Mouse (Mus musculus): ENCODE measurements around the gene Bend3. TPM values are rescaled to one million over a fixed set of nuclear protein-coding genes. Genes with fewer than 3 reads are reported as not detected.

Bend3 gene
- polyA plus RNA-seq, 1 experiment = 1.8 TPM

DNA sequence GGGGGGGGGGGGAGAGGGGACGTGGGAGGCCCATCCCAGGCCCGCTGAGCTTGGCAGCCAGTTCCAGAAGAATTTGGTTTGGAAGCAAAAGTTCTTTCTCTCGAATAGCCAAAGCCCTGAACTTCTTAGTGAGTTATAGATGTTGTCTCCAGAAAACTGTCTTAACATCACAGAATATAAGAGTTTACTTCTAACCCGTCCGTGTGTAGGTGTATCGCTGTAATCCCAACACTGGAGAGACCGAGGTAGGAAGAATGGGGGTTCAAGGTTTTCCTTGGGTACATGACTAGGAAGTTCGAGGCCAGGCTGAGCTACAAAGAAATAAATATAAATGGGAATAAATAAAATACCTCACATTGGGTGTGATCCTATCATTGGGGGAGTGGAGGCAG, 62.5 kb downstream of the Bend3 start:
- no peak for TF ChIP-seq CTCF (IDR thresholded peaks at IDR 0.05; ENCODE audit: extremely low read depth, insufficient read length, insufficient replicate concordance, low read depth, low read length)
- no peak for TF ChIP-seq POLR2A (IDR thresholded peaks at IDR 0.05; ENCODE audit: low read depth, low read length)
- no peaks in the 10 kb centered on the region for H3K27me3 ChIP-seq (ENCODE audit: control insufficient read depth, insufficient read depth, low read length)
- WGBS = 22% methylated on average over 8 of the region's 8 CpGs
- H3K36me3 ChIP-seq (ENCODE audit: control insufficient read depth, insufficient read depth, low read length) = no peaks in the 10 kb centered on the region
- no peaks in the 10 kb centered on the region; the same call in 1 of the 2 replicates for H3K4me1 ChIP-seq (ENCODE audit: control insufficient read depth, insufficient read depth, insufficient read length, low read length)
- H3K27ac ChIP-seq (ENCODE audit: insufficient read depth, low read depth, low read length) = no peak overlapping the region
- H3K4me3 ChIP-seq (ENCODE audit: low read depth, low read length) = no peak overlapping the region

DNA sequence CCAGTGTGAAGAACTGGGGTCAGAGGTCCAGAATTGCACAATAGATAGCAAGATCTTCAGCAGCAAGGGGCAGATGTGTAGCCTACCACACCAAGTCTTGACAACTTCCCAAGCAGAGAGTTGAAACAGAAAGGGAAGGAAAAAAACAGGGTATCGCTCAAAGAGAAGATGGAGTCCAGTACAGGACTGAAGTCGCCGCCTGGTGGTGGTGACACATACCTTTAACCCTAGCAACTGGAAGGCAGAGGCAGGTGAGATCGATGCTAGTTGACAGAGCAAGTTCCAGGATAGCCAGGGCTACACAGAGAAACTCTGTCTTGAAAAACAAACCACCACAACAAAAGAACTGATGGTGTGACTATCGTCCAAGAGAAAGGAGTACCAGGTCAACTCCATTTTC, 70.8 kb downstream of the Bend3 start:
- Histone ChIP-seq H3K4me3 (ENCODE audit: low read depth, low read length) (no peak overlapping the region), H3K36me3 (ENCODE audit: control insufficient read depth, insufficient read depth, low read length) (no peaks in the 10 kb centered on the region), H3K27ac (ENCODE audit: insufficient read depth, low read depth, low read length) (no peak overlapping the region), H3K4me1 (ENCODE audit: control insufficient read depth, insufficient read depth, insufficient read length, low read length) (no peaks in the 10 kb centered on the region), H3K27me3 (ENCODE audit: control insufficient read depth, insufficient read depth, low read length) (no peaks in the 10 kb centered on the region)
- 31% methylated on average over 5 of the region's 5 CpGs for WGBS
- peak; percentile 47; the same call in 1 of the 2 replicates for TF ChIP-seq CTCF (IDR thresholded peaks at IDR 0.05; ENCODE audit: extremely low read depth, insufficient read length, insufficient replicate concordance, low read depth, low read length)
- TF ChIP-seq POLR2A (IDR thresholded peaks at IDR 0.05; ENCODE audit: low read depth, low read length) = no peak

DNA sequence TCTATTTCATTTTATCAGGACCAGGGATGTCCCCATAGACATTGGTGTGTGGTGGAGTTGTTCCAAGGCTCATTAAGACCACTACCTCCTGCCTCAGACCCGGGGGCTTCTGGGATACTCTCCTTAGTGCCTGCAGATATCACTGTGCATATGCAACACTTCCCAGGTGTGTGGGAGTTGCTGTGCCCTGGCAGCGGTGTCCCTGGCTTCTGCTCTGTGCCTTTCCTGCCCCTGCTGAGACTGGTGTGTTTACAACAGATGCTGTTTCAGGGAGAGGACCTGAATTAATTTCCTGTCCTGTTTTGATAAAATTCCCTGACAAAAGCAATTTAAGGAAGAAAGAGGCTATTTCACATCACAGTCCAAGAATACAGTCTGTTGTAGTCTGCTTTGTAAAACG, 72.3 kb downstream of the Bend3 start:
- 55% methylated on average over 3 of the region's 3 CpGs for WGBS
- Histone ChIP-seq H3K4me3 (ENCODE audit: low read depth, low read length) (no peak overlapping the region), H3K27ac (ENCODE audit: insufficient read depth, low read depth, low read length) (no peak overlapping the region), H3K27me3 (ENCODE audit: control insufficient read depth, insufficient read depth, low read length) (no peaks in the 10 kb centered on the region), H3K36me3 (ENCODE audit: control insufficient read depth, insufficient read depth, low read length) (no peaks in the 10 kb centered on the region), H3K4me1 (ENCODE audit: control insufficient read depth, insufficient read depth, insufficient read length, low read length) (no peaks in the 10 kb centered on the region)
- no peak for TF ChIP-seq POLR2A (IDR thresholded peaks at IDR 0.05; ENCODE audit: low read depth, low read length)
- no peak for TF ChIP-seq CTCF (IDR thresholded peaks at IDR 0.05; ENCODE audit: extremely low read depth, insufficient read length, insufficient replicate concordance, low read depth, low read length)

DNA sequence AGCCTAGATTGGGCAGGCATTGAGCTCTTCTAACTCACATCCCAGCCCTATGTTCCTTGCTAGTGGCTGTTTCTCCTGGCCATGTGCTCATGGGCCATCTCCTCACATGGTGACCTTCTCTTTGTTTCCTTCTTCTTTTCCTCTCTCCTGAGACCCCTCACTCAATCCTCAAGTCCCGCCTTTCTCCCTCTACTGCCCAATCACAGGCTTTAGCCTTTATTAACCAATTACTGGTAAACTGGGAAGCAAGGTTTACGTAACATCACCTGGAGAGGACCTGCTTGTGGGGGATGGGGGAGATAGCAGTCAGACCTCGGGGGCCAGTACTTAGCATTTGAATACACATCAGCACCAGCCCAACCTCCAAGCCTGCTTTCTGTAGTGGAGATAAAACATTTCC, 72.8 kb downstream of the Bend3 start:
- Histone ChIP-seq H3K27me3 (ENCODE audit: control insufficient read depth, insufficient read depth, low read length) (no peaks in the 10 kb centered on the region), H3K36me3 (ENCODE audit: control insufficient read depth, insufficient read depth, low read length) (no peaks in the 10 kb centered on the region), H3K27ac (ENCODE audit: insufficient read depth, low read depth, low read length) (no peak overlapping the region), H3K4me1 (ENCODE audit: control insufficient read depth, insufficient read depth, insufficient read length, low read length) (no peaks in the 10 kb centered on the region), H3K4me3 (ENCODE audit: low read depth, low read length) (no peak overlapping the region)
- 65% methylated on average over 3 of the region's 3 CpGs for WGBS
- TF ChIP-seq CTCF (IDR thresholded peaks at IDR 0.05; ENCODE audit: extremely low read depth, insufficient read length, insufficient replicate concordance, low read depth, low read length) (no peak), POLR2A (IDR thresholded peaks at IDR 0.05; ENCODE audit: low read depth, low read length) (no peak)

DNA sequence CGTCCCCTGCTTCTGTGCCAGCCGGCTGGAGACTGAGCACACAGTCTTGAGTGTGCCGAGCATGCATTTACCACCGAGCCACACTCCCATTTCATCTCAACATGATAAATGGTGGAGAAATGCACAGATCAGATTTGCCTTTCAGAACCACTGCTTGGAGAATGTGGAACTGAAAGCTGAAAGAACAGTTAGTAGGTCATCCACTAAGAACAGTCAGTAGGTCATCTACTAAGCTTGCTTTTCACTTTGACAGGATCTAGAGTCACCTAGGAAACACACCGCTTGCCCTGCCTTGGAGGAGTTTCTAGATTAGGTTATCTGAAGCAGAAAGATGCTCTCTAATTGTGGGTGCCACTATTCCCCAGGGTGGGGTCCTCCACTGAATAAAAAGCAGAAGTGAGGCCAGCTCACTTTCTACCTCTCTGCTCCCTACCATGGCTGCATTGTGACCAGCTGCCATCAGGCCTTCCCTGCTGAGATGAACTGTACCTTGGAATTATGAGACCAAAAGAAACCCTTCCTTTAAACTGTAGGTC, 79.1 kb downstream of the Bend3 start:
- Histone ChIP-seq H3K4me1 (ENCODE audit: control insufficient read depth, insufficient read depth, insufficient read length, low read length) (no peaks in the 10 kb centered on the region), H3K27me3 (ENCODE audit: control insufficient read depth, insufficient read depth, low read length) (no peaks in the 10 kb centered on the region), H3K4me3 (ENCODE audit: low read depth, low read length) (no peak overlapping the region), H3K27ac (ENCODE audit: insufficient read depth, low read depth, low read length) (no peak overlapping the region), H3K36me3 (ENCODE audit: control insufficient read depth, insufficient read depth, low read length) (no peaks in the 10 kb centered on the region)
- no peak for TF ChIP-seq CTCF (IDR thresholded peaks at IDR 0.05; ENCODE audit: extremely low read depth, insufficient read length, insufficient replicate concordance, low read depth, low read length)
- WGBS = 70% methylated on average over 5 of the region's 5 CpGs

DNA sequence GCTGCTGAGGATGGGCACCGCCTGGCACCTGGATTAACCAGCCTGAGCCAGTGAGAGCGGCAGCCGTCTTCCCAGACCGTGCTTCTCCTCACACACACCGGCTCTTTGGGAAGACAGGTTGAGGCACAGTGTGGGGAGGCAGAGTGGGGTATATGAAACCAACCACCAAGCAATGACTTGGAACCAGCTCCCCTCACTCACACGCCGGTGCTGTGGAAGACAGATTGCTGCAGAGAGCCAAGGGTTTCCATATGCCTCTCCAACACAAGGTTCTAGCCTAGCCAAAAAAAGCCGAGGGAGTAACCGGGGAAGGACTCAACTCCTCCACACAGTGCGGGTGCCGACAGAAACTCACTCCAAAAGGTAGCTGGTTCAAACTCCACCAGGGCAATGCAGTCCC, 80.7 kb downstream of the Bend3 start:
- Histone ChIP-seq H3K4me1 (ENCODE audit: control insufficient read depth, insufficient read depth, insufficient read length, low read length) (no peaks in the 10 kb centered on the region), H3K36me3 (ENCODE audit: control insufficient read depth, insufficient read depth, low read length) (no peaks in the 10 kb centered on the region), H3K27ac (ENCODE audit: insufficient read depth, low read depth, low read length) (no peak overlapping the region), H3K27me3 (ENCODE audit: control insufficient read depth, insufficient read depth, low read length) (no peaks in the 10 kb centered on the region), H3K4me3 (ENCODE audit: low read depth, low read length) (no peak overlapping the region)
- TF ChIP-seq CTCF (IDR thresholded peaks at IDR 0.05; ENCODE audit: extremely low read depth, insufficient read length, insufficient replicate concordance, low read depth, low read length) (no peak), POLR2A (IDR thresholded peaks at IDR 0.05; ENCODE audit: low read depth, low read length) (no peak)
- WGBS = 77% methylated on average over 11 of the region's 11 CpGs

DNA sequence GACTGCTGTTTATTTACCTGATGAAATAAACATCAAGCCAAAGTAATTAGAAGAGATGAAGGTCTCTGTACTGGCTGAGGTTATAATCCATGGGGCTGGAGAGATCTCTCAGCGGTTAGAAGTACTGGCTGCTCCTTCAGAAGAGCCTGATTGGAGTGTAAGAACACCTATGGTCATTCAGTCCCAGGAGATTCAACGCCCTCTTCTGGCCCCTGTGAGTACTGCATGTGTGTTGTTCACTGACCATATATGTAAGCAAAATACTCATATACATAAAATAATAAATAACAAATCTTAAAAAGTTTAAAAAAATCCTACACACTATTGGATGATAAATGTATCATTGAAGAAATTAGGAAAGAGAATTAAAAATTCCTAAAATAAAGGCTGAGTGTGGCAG, 82.1 kb downstream of the Bend3 start:
- H3K27ac ChIP-seq (ENCODE audit: insufficient read depth, low read depth, low read length) = no peak overlapping the region
- 37% methylated on average over 2 of the region's 2 CpGs for WGBS
- no peaks in the 10 kb centered on the region for H3K4me1 ChIP-seq (ENCODE audit: control insufficient read depth, insufficient read depth, insufficient read length, low read length)
- H3K36me3 ChIP-seq (ENCODE audit: control insufficient read depth, insufficient read depth, low read length) = no peaks in the 10 kb centered on the region
- no peaks in the 10 kb centered on the region for H3K27me3 ChIP-seq (ENCODE audit: control insufficient read depth, insufficient read depth, low read length)
- no peak for TF ChIP-seq CTCF (IDR thresholded peaks at IDR 0.05; ENCODE audit: extremely low read depth, insufficient read length, insufficient replicate concordance, low read depth, low read length)
- no peak for TF ChIP-seq POLR2A (IDR thresholded peaks at IDR 0.05; ENCODE audit: low read depth, low read length)
- H3K4me3 ChIP-seq (ENCODE audit: low read depth, low read length) = no peak overlapping the region

DNA sequence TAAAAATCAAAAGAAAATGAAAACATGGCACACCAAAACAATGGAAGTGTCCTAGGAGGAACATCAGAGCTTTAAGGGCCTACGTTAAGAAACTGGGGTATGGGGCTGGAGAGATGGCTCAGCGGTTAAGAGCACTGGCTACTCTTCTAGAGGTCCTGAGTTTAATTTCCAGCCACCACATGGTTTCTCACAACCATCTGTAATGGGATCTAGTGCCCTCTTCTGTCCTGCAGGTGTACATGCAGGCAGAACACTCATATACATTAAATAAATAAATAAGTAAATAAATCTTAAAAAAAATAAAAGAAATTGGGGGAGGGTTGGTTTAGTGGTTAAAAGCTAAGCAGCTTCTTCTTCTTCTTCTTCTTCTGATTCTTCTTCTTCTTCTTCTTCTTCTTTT, 82.7 kb downstream of the Bend3 start:
- Histone ChIP-seq H3K27me3 (ENCODE audit: control insufficient read depth, insufficient read depth, low read length) (no peaks in the 10 kb centered on the region), H3K4me3 (ENCODE audit: low read depth, low read length) (no peak overlapping the region), H3K27ac (ENCODE audit: insufficient read depth, low read depth, low read length) (no peak overlapping the region), H3K4me1 (ENCODE audit: control insufficient read depth, insufficient read depth, insufficient read length, low read length) (no peaks in the 10 kb centered on the region), H3K36me3 (ENCODE audit: control insufficient read depth, insufficient read depth, low read length) (no peaks in the 10 kb centered on the region)
- TF ChIP-seq CTCF (IDR thresholded peaks at IDR 0.05; ENCODE audit: extremely low read depth, insufficient read length, insufficient replicate concordance, low read depth, low read length) (no peak), POLR2A (IDR thresholded peaks at IDR 0.05; ENCODE audit: low read depth, low read length) (no peak)
- 94% methylated on average over 2 of the region's 2 CpGs for WGBS

Other genes with a start within 250 kb of the Bend3 start
- 98.7 and 112 TPM in 2 replicates for gene Gm9803, start 45.3 kb downstream of the Bend3 start, polyA plus RNA-seq (2012; rRNA removed)
- 5.1 and 5.3 TPM in 2 replicates for gene 1700021F05Rik, start 62.2 kb downstream of the Bend3 start, polyA plus RNA-seq (2012; rRNA removed)
- gene Cd24a, start 99.5 kb downstream of the Bend3 start, polyA plus RNA-seq (2012; rRNA removed) = 94.9 and 147 TPM in 2 replicates